18 mouse cellular contexts compared by ENCODE assay signal in the genomic region with DNA sequence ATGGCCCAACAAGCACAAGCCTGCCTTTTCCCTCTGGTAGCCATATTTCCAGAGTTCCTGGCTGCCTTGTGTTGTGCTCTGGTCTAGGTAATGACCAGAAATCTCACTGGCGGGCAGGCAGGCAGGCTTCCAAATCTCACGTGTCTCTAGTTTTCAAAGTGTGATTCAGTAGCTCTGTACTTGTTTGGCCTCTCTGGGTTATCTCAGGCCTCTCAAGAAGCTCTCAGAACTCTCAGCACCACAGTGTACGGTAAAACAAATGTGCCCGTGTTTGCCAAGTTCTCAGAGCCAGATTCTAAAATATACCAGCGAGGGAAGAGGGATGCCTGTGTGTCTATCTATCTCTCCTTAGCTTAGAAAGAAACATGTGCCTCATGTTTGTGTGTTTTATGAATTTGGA. TPM values are rescaled to one million over a fixed set of nuclear protein-coding genes. Genes with fewer than 3 reads are reported as not detected.
A peak's percentile ranks its signal among the peaks of the same experiment; 100 is the strongest.
DNase-seq lines count a peak whose midpoint lies in the region; ATAC-seq and TF ChIP-seq lines count a peak whose summit lies in the region.
"Had no signal": no experiment of that assay in that cellular context is flagged by ENCODE, and none has a peak within 500 bp of the region (broad histone marks: within the 10 kb centered on the region; RNA-seq: fewer than 3 reads in every experiment).

No protein-coding gene starts in this region.

- no peaks in the 10 kb centered on the region for H3K9me3 ChIP-seq in heart, embryonic 14.5 days (ENCODE audit: control insufficient read depth, low read length)
- no peaks in the 10 kb centered on the region for H3K9me3 ChIP-seq in stomach, postnatal 0 days (ENCODE audit: control insufficient read depth, low read length)
- H3K9me3 ChIP-seq in midbrain, embryonic 15.5 days: no peaks in the 10 kb centered on the region
- H3K9me3 ChIP-seq: embryonic facial prominence, embryonic 15.5 days; forebrain, embryonic 12.5 days; hindbrain, embryonic 13.5 days; liver, embryonic 12.5 days; megakaryocyte, embryonic 14.5 days had no signal

- H3K27ac ChIP-seq in heart, embryonic 14.5 days (replicated peaks in 1 of 2; ENCODE audit: control insufficient read depth in 1 of 2, insufficient read depth in 1 of 2, low read depth in 2 of 2, low read length in 2 of 2): no peak overlapping the region
- H3K27ac ChIP-seq in stomach, postnatal 0 days (replicated peaks): no peak overlapping the region
- no peak overlapping the region for H3K27ac ChIP-seq in midbrain, embryonic 15.5 days
- H3K27ac ChIP-seq: embryonic facial prominence, embryonic 15.5 days; forebrain, embryonic 12.5 days; hindbrain, embryonic 13.5 days; kidney, postnatal 0 days; liver, embryonic 12.5 days had no signal

- H3K4me1 ChIP-seq in heart, embryonic 14.5 days (ENCODE audit: control insufficient read depth in 2 of 2, insufficient read depth in 2 of 2, low read length in 2 of 2): peaks cover 3 to 7% of the 10 kb centered on the region in 2 experiments; a peak in 3 of 4 replicates
- H3K4me1 ChIP-seq in stomach, postnatal 0 days (replicated peaks; ENCODE audit: control insufficient read depth, insufficient read depth): no peaks in the 10 kb centered on the region
- no peaks in the 10 kb centered on the region for H3K4me1 ChIP-seq in midbrain, embryonic 15.5 days
- H3K4me1 ChIP-seq: embryonic facial prominence, embryonic 15.5 days; forebrain, embryonic 12.5 days; hindbrain, embryonic 13.5 days had no signal

- no peaks in the 10 kb centered on the region for H3K36me3 ChIP-seq in heart, embryonic 14.5 days (ENCODE audit: control insufficient read depth, insufficient read depth, low read length)
- no peaks in the 10 kb centered on the region for H3K36me3 ChIP-seq in stomach, postnatal 0 days (ENCODE audit: control insufficient read depth, insufficient read depth, low read length)
- H3K36me3 ChIP-seq in midbrain, embryonic 15.5 days (replicated peaks): no peaks in the 10 kb centered on the region
- H3K36me3 ChIP-seq: embryonic facial prominence, embryonic 15.5 days; forebrain, embryonic 12.5 days; hindbrain, embryonic 13.5 days; liver, embryonic 12.5 days had no signal

- no peak for TF ChIP-seq EP300 in stomach, postnatal 0 days (optimal IDR thresholded peaks at IDR 0.05)

- ATAC-seq in heart, embryonic 14.5 days (ENCODE audit: insufficient number of reproducible peaks, insufficient read depth, low FRiP score, low read depth): peak; percentile 81
- ATAC-seq in stomach, postnatal 0 days (ENCODE audit: low FRiP score, low TSS enrichment): no peak
- ATAC-seq in inflammation-experienced regulatory T-cells, adult 6 months: no peak
- no peak for ATAC-seq in midbrain, embryonic 15.5 days (replicated peaks)
- ATAC-seq: liver, embryonic 12.5 days had no signal

- WGBS in heart, embryonic 14.5 days: 12% methylated on average over 5 of the region's 5 CpGs
- WGBS in stomach, postnatal 0 days: 49% methylated on average over 5 of the region's 5 CpGs
- 88% methylated on average over 5 of the region's 5 CpGs for WGBS in midbrain, embryonic 15.5 days

- no peak overlapping the region for H3K9ac ChIP-seq in heart, embryonic 14.5 days (ENCODE audit: low read length)
- no peak overlapping the region for H3K9ac ChIP-seq in stomach, postnatal 0 days (ENCODE audit: low read length)
- no peak overlapping the region for H3K9ac ChIP-seq in midbrain, embryonic 15.5 days
- H3K9ac ChIP-seq: embryonic facial prominence, embryonic 15.5 days; forebrain, embryonic 12.5 days; hindbrain, embryonic 13.5 days; liver, embryonic 12.5 days had no signal

- peaks cover 84% of the 10 kb centered on the region for H3K27me3 ChIP-seq in heart, embryonic 14.5 days (ENCODE audit: control insufficient read depth, insufficient read depth, low read length)
- no peaks in the 10 kb centered on the region for H3K27me3 ChIP-seq in stomach, postnatal 0 days (ENCODE audit: control insufficient read depth, insufficient read depth, low read length)
- H3K27me3 ChIP-seq in midbrain, embryonic 15.5 days (replicated peaks): no peaks in the 10 kb centered on the region
- H3K27me3 ChIP-seq: embryonic facial prominence, embryonic 15.5 days; forebrain, embryonic 12.5 days; hindbrain, embryonic 13.5 days; liver, embryonic 12.5 days; megakaryocyte, embryonic 14.5 days had no signal

- peak; percentile 20 for DNase-seq in adrenal gland, postnatal 14 days
- DNase-seq in adrenal gland, postnatal 25 days: no peak
- DNase-seq in lung, adult 18-20 months: peak; percentile 47 to 70
- peak; percentile 38 for DNase-seq in stomach, postnatal 0 days (ENCODE audit: low spot score)
- no peak for DNase-seq in gastrocnemius, adult 8-10 months (ENCODE audit: low spot score in 2 of 2)
- DNase-seq: cerebellum, adult 8-10 months; gastrocnemius, postnatal 10 days; layer of hippocampus, adult 9-11 months; right cerebral cortex, adult 18-20 months had no signal

- no peak for TF ChIP-seq CTCF in stomach, postnatal 0 days (IDR thresholded peaks at IDR 0.05; ENCODE audit: low read depth)

- no peak overlapping the region for H3K4me2 ChIP-seq in heart, embryonic 14.5 days (ENCODE audit: low read length)
- H3K4me2 ChIP-seq in stomach, postnatal 0 days (replicated peaks; ENCODE audit: low read depth): no peak overlapping the region
- no peak overlapping the region for H3K4me2 ChIP-seq in midbrain, embryonic 15.5 days
- H3K4me2 ChIP-seq: embryonic facial prominence, embryonic 15.5 days; forebrain, embryonic 12.5 days; hindbrain, embryonic 13.5 days; liver, embryonic 12.5 days had no signal

- no peak overlapping the region for H3K4me3 ChIP-seq in heart, embryonic 14.5 days (ENCODE audit: control insufficient read depth in 1 of 2, insufficient read depth in 1 of 2, low read depth in 1 of 2, low read length in 2 of 2)
- no peak overlapping the region for H3K4me3 ChIP-seq in stomach, postnatal 0 days (ENCODE audit: low read depth, low read length)
- no peak overlapping the region for H3K4me3 ChIP-seq in midbrain, embryonic 15.5 days
- H3K4me3 ChIP-seq: embryonic facial prominence, embryonic 15.5 days; forebrain, embryonic 12.5 days; hindbrain, embryonic 13.5 days; liver, embryonic 12.5 days; megakaryocyte, embryonic 14.5 days had no signal

RNA-seq across cellular contexts. Expression of gene Stim1, which starts 14.7 kb away (rescaled TPM):
- 71.0 and 88.3 TPM in 2 replicates for total RNA-seq in adrenal gland, postnatal 14 days (2021)
- total RNA-seq in adrenal gland, postnatal 25 days (2021): 52.4 and 65.8 TPM in 2 replicates
- 13.1 and 15.0 TPM in 2 replicates for polyA plus RNA-seq in heart, embryonic 14.5 days (2014; fragmentation: Nextera tagmentation; extraction: Ambion mirVana)
- 26.4 and 29.5 TPM in 2 replicates for polyA plus RNA-seq in stomach, postnatal 0 days (2015; fragmentation: Nextera tagmentation; extraction: Ambion mirVana)
- polyA plus RNA-seq in inflammation-experienced regulatory T-cells, adult 6 months (2017; shearing (Covaris generic)): 10 to 100 TPM; 46.3 to 50.9 (median 48.2) TPM
- 100 to 1,000 TPM; 159 to 172 (median 166) TPM for total RNA-seq in gastrocnemius, adult 8-10 months (2022)
- 12.6 and 13.1 TPM in 2 replicates for polyA plus RNA-seq in midbrain, embryonic 15.5 days (2015; fragmentation: Nextera tagmentation; extraction: Ambion mirVana)

RNA-seq across cellular contexts. Expression of gene Rhog, which starts 26.4 kb away (rescaled TPM):
- 53.6 and 63.5 TPM in 2 replicates for total RNA-seq in adrenal gland, postnatal 14 days (2021)
- total RNA-seq in adrenal gland, postnatal 25 days (2021): 58.9 and 59.7 TPM in 2 replicates
- 43.8 and 46.2 TPM in 2 replicates for polyA plus RNA-seq in heart, embryonic 14.5 days (2014; fragmentation: Nextera tagmentation; extraction: Ambion mirVana)
- 52.1 and 53.1 TPM in 2 replicates for polyA plus RNA-seq in stomach, postnatal 0 days (2015; fragmentation: Nextera tagmentation; extraction: Ambion mirVana)
- 100 to 1,000 TPM; 135 to 199 (median 174) TPM for polyA plus RNA-seq in inflammation-experienced regulatory T-cells, adult 6 months (2017; shearing (Covaris generic))
- 10 to 100 TPM in 3 of 4 experiments, 1 to 10 TPM in 1; 8.9 to 14.8 (median 11.5) TPM for total RNA-seq in gastrocnemius, adult 8-10 months (2022)
- 15.1 and 16.1 TPM in 2 replicates for polyA plus RNA-seq in midbrain, embryonic 15.5 days (2015; fragmentation: Nextera tagmentation; extraction: Ambion mirVana)

Comparison
In these comparisons a context has a peak if more than half of its experiments do, and no peak if none do; other contexts are left out.
1. DNase-seq: peak in adrenal gland, postnatal 14 days (single experiment), lung, adult 18-20 months (2 of 2) and stomach, postnatal 0 days (single experiment); none in adrenal gland, postnatal 25 days (single experiment) and gastrocnemius, adult 8-10 months (0 of 2).